Mouse (Mus musculus): ENCODE results near the gene Psmd4. TPM values are rescaled to one million over a fixed set of nuclear protein-coding genes. Genes with fewer than 3 reads are reported as not detected.
"Not testable (repeated sequence)": the region's sequence is repeated elsewhere in the genome, so short reads cannot be mapped to it uniquely, and the experiment has no call there.

Gene Psmd4
- polyA plus RNA-seq, 1 experiment from 2014 or later, result 199 TPM

DNA sequence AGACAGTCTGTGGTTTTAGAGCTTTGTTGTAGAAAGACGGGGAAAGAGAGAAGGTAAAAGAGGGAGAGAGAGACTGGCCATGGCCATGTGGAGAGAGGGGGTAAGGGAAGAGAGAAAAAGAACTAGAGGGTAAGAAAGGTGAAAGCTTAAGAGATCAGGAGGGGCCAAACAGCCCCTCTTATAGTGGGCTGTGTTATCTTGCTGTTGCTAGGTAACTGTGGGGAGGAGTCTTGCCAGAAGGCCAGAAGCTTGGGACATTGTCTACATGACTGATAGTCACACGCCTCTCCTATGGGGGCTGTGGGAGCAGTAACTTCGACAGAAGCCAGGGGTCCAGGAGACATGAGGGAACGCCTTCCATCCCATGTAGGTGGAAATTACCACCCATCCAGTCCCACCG, 17.2 kb downstream of the Psmd4 start:
- Histone ChIP-seq H3K9ac (peak overlapping the region; percentile 60; the same call in 1 of the 2 replicates), H3K4me2 (peak overlapping the region; percentile 66)
- no peak for ATAC-seq (ENCODE audit: insufficient number of reproducible peaks, low FRiP score)

GRCm38 (mm10) chr3:95024551-95024950, 17.9 kb downstream of the Psmd4 start:
- peak; percentile 73 for ATAC-seq (ENCODE audit: insufficient number of reproducible peaks, low FRiP score)
- Histone ChIP-seq H3K27me3 (replicated peaks) (no peaks in the 10 kb centered on the region), H3K4me2 (peak overlapping the region; percentile 66), H3K4me1 (replicated peaks) (peaks cover 35% of the 10 kb centered on the region), H3K4me3 (peak overlapping the region; percentile 31), H3K36me3 (peaks cover 3% of the 10 kb centered on the region; the same call in 1 of the 2 replicates), H3K9ac (peak overlapping the region; percentile 60; the same call in 1 of the 2 replicates), H3K27ac (ENCODE audit: poor library complexity, severe bottlenecking) (peak overlapping the region; percentile 69), H3K9me3 (replicated peaks) (no peaks in the 10 kb centered on the region)
- WGBS, result 11% methylated on average over 11 of the region's 11 CpGs

More for the DNA sequence above, 17.2 kb downstream of the Psmd4 start:
- H3K9me3 ChIP-seq (replicated peaks), result no peaks in the 10 kb centered on the region
- H3K4me3 ChIP-seq, result peak overlapping the region; percentile 31
- H3K4me1 ChIP-seq (replicated peaks), result peaks cover 35% of the 10 kb centered on the region
- H3K27ac ChIP-seq (ENCODE audit: poor library complexity, severe bottlenecking), result peak overlapping the region; percentile 69
- peaks cover 6% of the 10 kb centered on the region for H3K36me3 ChIP-seq
- H3K27me3 ChIP-seq (replicated peaks), result no peaks in the 10 kb centered on the region
- WGBS, result 28% methylated on average over 5 of the region's 5 CpGs

- 94% methylated on average over 5 of the region's 5 CpGs for WGBS
- not testable (repeated sequence) for H3K9ac ChIP-seq; H3K4me3 ChIP-seq; H3K4me2 ChIP-seq; H3K27ac ChIP-seq (ENCODE audit: poor library complexity, severe bottlenecking); H3K27me3 ChIP-seq (replicated peaks); H3K36me3 ChIP-seq; ATAC-seq (ENCODE audit: insufficient number of reproducible peaks, low FRiP score); H3K9me3 ChIP-seq (replicated peaks)
- H3K4me1 ChIP-seq (replicated peaks), result peaks cover 35% of the 10 kb centered on the region
Observed at GRCm38 (mm10) chr3:95020956-95021355, 21.5 kb downstream of the Psmd4 start.

DNA sequence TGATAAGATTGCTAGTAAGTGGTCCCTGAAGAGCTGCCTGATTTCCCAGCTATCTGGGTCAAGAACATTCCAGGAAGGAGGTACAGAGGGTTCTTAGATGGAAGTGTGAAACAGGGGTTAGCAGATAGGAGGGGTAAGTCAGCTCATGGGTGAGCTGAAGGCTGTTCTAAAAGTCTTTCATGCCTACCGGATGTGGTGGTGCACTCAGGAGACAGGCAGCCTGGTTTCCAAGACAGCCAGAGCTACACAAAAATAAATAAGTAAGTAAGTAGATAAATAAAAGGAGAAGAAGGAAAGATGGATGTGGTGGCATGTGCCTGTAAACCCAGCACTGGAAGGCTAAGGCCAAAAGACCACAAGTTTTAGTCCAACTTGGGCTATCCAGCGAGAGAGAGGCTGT, 23.7 kb downstream of the Psmd4 start:
- 0 out of 2 replicates have a peak, but pooled peaks cover 3% of the 10 kb centered on the region for H3K36me3 ChIP-seq
- no peak overlapping the region for H3K4me3 ChIP-seq
- no peak overlapping the region for H3K9ac ChIP-seq
- no peak overlapping the region for H3K4me2 ChIP-seq
- no peak overlapping the region for H3K27ac ChIP-seq (ENCODE audit: poor library complexity, severe bottlenecking)
- H3K9me3 ChIP-seq (replicated peaks), result no peaks in the 10 kb centered on the region
- H3K4me1 ChIP-seq (replicated peaks), result peaks cover 21% of the 10 kb centered on the region
- no peak for ATAC-seq (ENCODE audit: insufficient number of reproducible peaks, low FRiP score)
- no peaks in the 10 kb centered on the region for H3K27me3 ChIP-seq (replicated peaks)
- 74% methylated on average over 2 of the region's 2 CpGs for WGBS

DNA sequence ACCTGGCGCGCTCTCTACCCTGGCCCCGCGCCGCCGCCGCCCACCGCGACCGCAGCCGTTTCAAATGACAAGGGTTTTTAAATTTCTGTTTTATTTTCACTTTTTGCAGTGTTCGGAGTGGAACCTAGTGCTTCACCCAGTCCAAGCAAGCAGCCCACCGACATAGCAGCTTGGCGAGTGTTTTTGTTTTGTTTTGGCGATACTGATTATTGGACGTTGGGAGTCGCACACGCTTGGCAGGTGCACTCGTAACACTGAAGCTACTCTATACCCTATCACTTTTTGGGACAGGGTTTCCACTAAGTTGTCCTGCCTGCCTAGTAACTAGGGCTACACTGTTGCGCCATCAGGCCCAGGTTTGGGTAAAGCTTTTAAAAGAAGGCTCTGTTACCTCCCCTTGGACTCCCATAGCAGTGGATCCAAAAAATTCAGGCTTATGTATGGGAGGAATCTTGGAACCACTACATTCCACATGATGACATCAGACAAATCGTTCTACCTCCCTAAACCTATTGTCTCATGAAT, 25.8 kb downstream of the Psmd4 start:
- WGBS, result 5% methylated on average over 21 of the region's 21 CpGs
- H3K27ac ChIP-seq (ENCODE audit: poor library complexity, severe bottlenecking), result peak overlapping the region; percentile 86
- no peaks in the 10 kb centered on the region for H3K9me3 ChIP-seq (replicated peaks)
- H3K36me3 ChIP-seq, result peaks cover 9% of the 10 kb centered on the region
- H3K9ac ChIP-seq, result peak overlapping the region; percentile 73
- no peaks in the 10 kb centered on the region for H3K27me3 ChIP-seq (replicated peaks)
- ATAC-seq (ENCODE audit: insufficient number of reproducible peaks, low FRiP score), result no peak
- peak overlapping the region; percentile 97 for H3K4me2 ChIP-seq
- peaks cover 26% of the 10 kb centered on the region for H3K4me1 ChIP-seq (replicated peaks)
- peak overlapping the region; percentile 83 for H3K4me3 ChIP-seq

GRCm38 (mm10) chr3:95015891-95016531, 26.4 kb downstream of the Psmd4 start:
- Histone ChIP-seq H3K4me3 (peak overlapping the region; percentile 83), H3K9me3 (replicated peaks) (no peaks in the 10 kb centered on the region), H3K36me3 (peaks cover 15% of the 10 kb centered on the region), H3K4me1 (replicated peaks) (peaks cover 26% of the 10 kb centered on the region), H3K4me2 (peak overlapping the region; percentile 97), H3K27me3 (replicated peaks) (no peaks in the 10 kb centered on the region), H3K9ac (peak overlapping the region; percentile 73), H3K27ac (ENCODE audit: poor library complexity, severe bottlenecking) (peak overlapping the region; percentile 86)
- under 1% methylated on average over 40 of the region's 40 CpGs for WGBS
- peak; percentile 70 for ATAC-seq (ENCODE audit: insufficient number of reproducible peaks, low FRiP score)

- Histone ChIP-seq H3K4me3 (peak within 1 kb of the TSS; percentile 83), H3K36me3 (peaks cover 21% of the 10 kb centered on the region), H3K9ac (peak within 1 kb of the TSS; percentile 84), H3K4me1 (replicated peaks) (peaks cover 26% of the 10 kb centered on the region), H3K27me3 (replicated peaks) (no peaks in the 10 kb centered on the region), H3K4me2 (peak within 1 kb of the TSS; percentile 97), H3K9me3 (replicated peaks) (no peaks in the 10 kb centered on the region), H3K27ac (ENCODE audit: poor library complexity, severe bottlenecking) (peak within 1 kb of the TSS; percentile 90)
- WGBS, result 1% methylated on average over 37 of the region's 37 CpGs
- ATAC-seq (ENCODE audit: insufficient number of reproducible peaks, low FRiP score), result peak; percentile 98
Observed at GRCm38 (mm10) chr3:95015337-95015872, 27.0 kb downstream of the Psmd4 start, which contains the start of gene Zfp687. Gene Zfp687, minus strand, starts transcription at chr3:95015448.

- Histone ChIP-seq H3K36me3 (peaks cover 26% of the 10 kb centered on the region), H3K9me3 (replicated peaks) (no peaks in the 10 kb centered on the region), H3K4me1 (replicated peaks) (peaks cover 26% of the 10 kb centered on the region), H3K27ac (ENCODE audit: poor library complexity, severe bottlenecking) (peak overlapping the region; percentile 90), H3K4me3 (peak overlapping the region; percentile 83), H3K27me3 (replicated peaks) (no peaks in the 10 kb centered on the region), H3K4me2 (peak overlapping the region; percentile 97), H3K9ac (peak overlapping the region; percentile 84)
- peak; percentile 3 for ATAC-seq (ENCODE audit: insufficient number of reproducible peaks, low FRiP score)
- WGBS, result under 1% methylated on average over 44 of the region's 44 CpGs
Observed at GRCm38 (mm10) chr3:95014428-95015151, 27.8 kb downstream of the Psmd4 start.

- H3K4me2 ChIP-seq, result peak overlapping the region; percentile 97
- no peaks in the 10 kb centered on the region for H3K27me3 ChIP-seq (replicated peaks)
- H3K4me3 ChIP-seq, result peak overlapping the region; percentile 83
- peak overlapping the region; percentile 90; the same call in 1 of the 2 replicates for H3K27ac ChIP-seq (ENCODE audit: poor library complexity, severe bottlenecking)
- no peaks in the 10 kb centered on the region for H3K9me3 ChIP-seq (replicated peaks)
- peak overlapping the region; percentile 84 for H3K9ac ChIP-seq
- peaks cover 26% of the 10 kb centered on the region for H3K4me1 ChIP-seq (replicated peaks)
- ATAC-seq (ENCODE audit: insufficient number of reproducible peaks, low FRiP score), result no peak
- WGBS, result 16% methylated on average over 13 of the region's 13 CpGs
- H3K36me3 ChIP-seq, result peaks cover 33% of the 10 kb centered on the region
Observed at GRCm38 (mm10) chr3:95013699-95014427, 28.6 kb downstream of the Psmd4 start.

DNA sequence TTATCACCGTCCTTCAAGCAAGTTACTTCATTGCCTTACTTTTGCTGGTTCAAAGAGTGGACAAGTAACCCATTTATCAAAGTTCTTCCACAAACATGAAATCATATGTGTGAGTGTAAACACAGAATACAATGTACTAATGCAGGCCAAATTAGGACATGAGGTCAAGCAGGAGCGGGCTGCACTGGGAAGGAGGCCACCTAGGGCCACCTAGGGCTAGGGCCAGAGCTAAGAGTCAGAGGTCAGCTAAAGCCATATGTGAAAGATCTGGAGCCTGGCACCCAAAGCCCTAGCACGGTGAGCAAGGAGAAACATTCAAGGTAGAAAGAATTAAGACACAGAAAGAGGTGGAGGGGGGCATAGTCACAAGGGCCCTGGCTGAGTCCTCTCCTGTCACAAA, 29.4 kb downstream of the Psmd4 start:
- ATAC-seq (ENCODE audit: insufficient number of reproducible peaks, low FRiP score), result no peak
- 92% methylated on average over 3 of the region's 3 CpGs for WGBS
- Histone ChIP-seq H3K9ac (no peak overlapping the region), H3K27ac (ENCODE audit: poor library complexity, severe bottlenecking) (no peak overlapping the region), H3K4me3 (no peak overlapping the region), H3K36me3 (peaks cover 42% of the 10 kb centered on the region), H3K4me2 (peak overlapping the region; percentile 97), H3K9me3 (replicated peaks) (no peaks in the 10 kb centered on the region), H3K27me3 (replicated peaks) (no peaks in the 10 kb centered on the region), H3K4me1 (replicated peaks) (peaks cover 23% of the 10 kb centered on the region)

All from heart, embryonic 12.5 days (tissue).